Mouse (Mus musculus) small intestine, adult 2 months (tissue): ENCODE results near the gene Lrrc74a.

Experiments used
- CTCF ChIP-seq: fragments of 200-500 bp; IDR thresholded peaks from 2 replicates; pipeline ENCODE4 v1.5.1; 2012; ENCODE audit warnings: low read depth, mild to moderate bottlenecking, control low read depth, inconsistent platforms, low read length, moderate library complexity, mixed read lengths; ENCODE audit not compliant: insufficient replicate concordance, insufficient read length; ENCODE audit errors: extremely low read depth
- POLR2A ChIP-seq: fragments of 200-500 bp; IDR thresholded peaks from 2 replicates; pipeline ENCODE4 v1.6.1; 2012; ENCODE audit warnings: low read depth, mild to moderate bottlenecking, control low read depth, inconsistent platforms, low read length, moderate library complexity

GRCm38 (mm10) chr12:86714026-86714425 is 20.1 kb upstream of the Lrrc74a start:
- TF ChIP-seq CTCF: no peak
- TF ChIP-seq POLR2A: no peak
